Mouse (Mus musculus) olfactory bulb, adult 2 months (tissue): ENCODE data around the gene Ms4a18.

ENCODE experiments used
- CTCF ChIP-seq: fragments of 200-500 bp; IDR thresholded peaks from 2 replicates; pipeline ENCODE4 v1.5.1; 2012; ENCODE audit warnings: low read depth, mild to moderate bottlenecking, low read length, moderate library complexity; ENCODE audit not compliant: insufficient read depth
- POLR2A ChIP-seq: fragments of 200-500 bp; IDR thresholded peaks from 2 replicates; pipeline ENCODE4 v1.6.1; 2012; ENCODE audit warnings: mild to moderate bottlenecking, low read depth, low read length, moderate library complexity; ENCODE audit not compliant: insufficient read depth

DNA sequence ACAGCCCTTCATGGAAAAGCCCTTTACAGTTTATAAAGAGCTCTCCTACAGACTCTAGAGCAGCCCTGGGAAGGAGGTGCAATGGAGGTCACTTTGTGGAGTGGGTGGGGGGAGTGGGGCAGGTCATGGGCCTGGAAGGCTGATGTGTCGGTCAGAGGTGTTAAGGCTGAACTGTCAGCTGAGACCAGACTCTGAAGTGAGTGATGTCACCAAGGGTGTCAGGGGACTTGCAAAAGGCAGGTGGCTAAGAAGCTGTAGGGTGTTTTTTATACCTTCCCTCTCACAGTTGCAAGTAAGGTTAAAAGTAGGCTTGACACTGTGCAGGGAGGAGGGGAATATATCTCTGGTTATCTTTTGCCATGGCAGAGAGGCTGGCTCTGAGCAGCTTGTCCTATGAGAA is 27.1 kb downstream of the Ms4a18 start:
- TF ChIP-seq CTCF (no peak), POLR2A (no peak)
